Mouse (Mus musculus) MEL (cell line): ENCODE results near the gene Grik4. TPM values are rescaled to one million over a fixed set of nuclear protein-coding genes. Genes with fewer than 3 reads are reported as not detected.

Source experiments
- DNase-seq: peaks from one replicate; pipeline ENCODE4 v3.0.0; 2011; ENCODE audit warnings: low read depth, low spot score
- H3K27ac ChIP-seq: 2 replicates; pipeline ENCODE4 v1.5.1; 2012; ENCODE audit warnings: low read depth, mild to moderate bottlenecking, control low read depth, low read length, moderate library complexity; ENCODE audit not compliant: control insufficient read depth
- H3K27me3 ChIP-seq, 2 experiments: fragments of 150-350 bp in 1 of 2; sonication (generic) in 1 of 2; 2 replicates each; pipeline ENCODE4 v1.6.1; 2012; ENCODE audit warnings: low read length in 2 of 2, mild to moderate bottlenecking in 2 of 2, improper control_type of control experiment in 1 of 2, moderate library complexity in 1 of 2; ENCODE audit not compliant: insufficient read depth in 2 of 2, control insufficient read depth in 1 of 2
- H3K36me3 ChIP-seq, 2 experiments: 2 replicates each; pipeline ENCODE4 v1.6.1; 2012 to 2014; ENCODE audit warnings: low read length in 2 of 2, improper control_type of control experiment in 1 of 2, inconsistent platforms in 1 of 2, mild to moderate bottlenecking in 1 of 2; ENCODE audit not compliant: insufficient read depth in 2 of 2, control insufficient read depth in 1 of 2
- H3K4me1 ChIP-seq, 2 experiments: fragments of 150-350 bp in 1 of 2; sonication (generic) in 1 of 2; 2 replicates each; pipeline ENCODE4 v1.6.1; 2012; ENCODE audit warnings: low read length in 2 of 2, improper control_type of control experiment in 1 of 2, mild to moderate bottlenecking in 1 of 2; ENCODE audit not compliant: insufficient read depth in 2 of 2, control insufficient read depth in 1 of 2
- H3K4me3 ChIP-seq, 2 experiments: fragments of 150-350 bp in 1 of 2; sonication (generic) in 1 of 2; 2 replicates each; pipeline ENCODE4 v1.5.1; 2012; ENCODE audit warnings: low read depth in 2 of 2, low read length in 2 of 2, mild to moderate bottlenecking in 2 of 2, moderate library complexity in 2 of 2, control low read depth in 1 of 2, improper control_type of control experiment in 1 of 2; ENCODE audit not compliant: control insufficient read depth in 1 of 2, insufficient read depth in 1 of 2
- H3K79me2 ChIP-seq: 2 replicates; pipeline ENCODE4 v1.6.1; 2012; ENCODE audit warnings: mild to moderate bottlenecking, low read length, moderate library complexity; ENCODE audit not compliant: control insufficient read depth, poor library complexity, insufficient read depth
- H3K9ac ChIP-seq: 2 replicates; pipeline ENCODE4 v1.6.1; 2012; ENCODE audit warnings: low read depth, mild to moderate bottlenecking, control low read depth, low read length, moderate library complexity; ENCODE audit not compliant: control insufficient read depth, poor library complexity, severe bottlenecking
- H3K9me3 ChIP-seq: fragments of 150-350 bp; sonication (generic); replicated peaks from 2 replicates; pipeline ENCODE4 v1.6.1; 2012; ENCODE audit warnings: mild to moderate bottlenecking, low read length, improper control_type of control experiment, moderate library complexity; ENCODE audit not compliant: insufficient read depth
- BHLHE40 ChIP-seq: IDR thresholded peaks from 2 replicates; pipeline ENCODE4 v1.6.1; 2012; ENCODE audit warnings: low read depth, mild to moderate bottlenecking, inconsistent platforms, low read length, improper control_type of control experiment, borderline replicate concordance
- CHD1 ChIP-seq: IDR thresholded peaks from 2 replicates; pipeline ENCODE4 v1.6.1; 2012; ENCODE audit warnings: low read depth, mild to moderate bottlenecking, inconsistent platforms, low read length, improper control_type of control experiment
- CTCF ChIP-seq, 3 experiments: IDR thresholded peaks in 2 of 3; conservative IDR thresholded peaks in 1 of 3; 2 replicates each; pipeline ENCODE4 v1.5.1; 2011 to 2012; ENCODE audit warnings: low read length in 3 of 3, low read depth in 2 of 3, mild to moderate bottlenecking in 2 of 3, improper control_type of control experiment in 1 of 3, inconsistent platforms in 1 of 3, mixed read lengths in 1 of 3, moderate library complexity in 1 of 3; ENCODE audit not compliant: control insufficient read depth in 1 of 3, insufficient read depth in 1 of 3, poor library complexity in 1 of 3, severe bottlenecking in 1 of 3
- EP300 ChIP-seq, 2 experiments: IDR thresholded peaks; 2 replicates each; pipeline ENCODE4 v1.6.1; 2011; ENCODE audit warnings: improper control_type of control experiment in 2 of 2, low read length in 2 of 2, low read depth in 1 of 2, mild to moderate bottlenecking in 1 of 2
- ETS1 ChIP-seq: IDR thresholded peaks from 2 replicates; pipeline ENCODE4 v1.6.1; 2012; ENCODE audit warnings: low read depth, mild to moderate bottlenecking, inconsistent platforms, low read length, improper control_type of control experiment, moderate library complexity
- GATA1 ChIP-seq: IDR thresholded peaks from 2 replicates; pipeline ENCODE4 v1.6.1; 2011; ENCODE audit warnings: low read depth, low read length, improper control_type of control experiment
- HCFC1 ChIP-seq: IDR thresholded peaks from 2 replicates; pipeline ENCODE4 v1.6.1; 2012; ENCODE audit warnings: low read depth, mild to moderate bottlenecking, inconsistent platforms, low read length, improper control_type of control experiment, moderate library complexity
- JUND ChIP-seq: IDR thresholded peaks from 2 replicates; pipeline ENCODE4 v1.6.1; 2011; ENCODE audit warnings: low read depth, mild to moderate bottlenecking, improper control_type of control experiment, low read length
- KAT2A ChIP-seq: conservative IDR thresholded peaks from 2 replicates; pipeline ENCODE4 v1.6.1; 2012; ENCODE audit warnings: low read depth, low read length, improper control_type of control experiment, inconsistent platforms
- MAX ChIP-seq: IDR thresholded peaks from 2 replicates; pipeline ENCODE4 v1.6.1; 2011; ENCODE audit warnings: low read length, improper control_type of control experiment
- MAZ ChIP-seq: IDR thresholded peaks from 2 replicates; pipeline ENCODE4 v1.6.1; 2012; ENCODE audit warnings: low read depth, mild to moderate bottlenecking, inconsistent platforms, low read length, improper control_type of control experiment
- MEF2A ChIP-seq: IDR thresholded peaks from 2 replicates; pipeline ENCODE4 v1.6.1; 2014; ENCODE audit warnings: low read depth, mild to moderate bottlenecking, inconsistent platforms, low read length, improper control_type of control experiment; ENCODE audit not compliant: poor library complexity, insufficient replicate concordance, severe bottlenecking; ENCODE audit errors: extremely low read depth
- MXI1 ChIP-seq: IDR thresholded peaks from 2 replicates; pipeline ENCODE4 v1.6.1; 2011; ENCODE audit warnings: mild to moderate bottlenecking, low read depth, low read length, improper control_type of control experiment
- MYB ChIP-seq: IDR thresholded peaks from 2 replicates; pipeline ENCODE4 v1.6.1; 2011; ENCODE audit warnings: mild to moderate bottlenecking, low read depth, low read length, improper control_type of control experiment
- NRF1 ChIP-seq: IDR thresholded peaks from 2 replicates; pipeline ENCODE4 v1.6.1; 2014; ENCODE audit warnings: low read depth, mild to moderate bottlenecking, inconsistent platforms, low read length, improper control_type of control experiment, moderate library complexity; ENCODE audit not compliant: poor library complexity, insufficient read depth, severe bottlenecking
- POLR2A ChIP-seq, 2 experiments: IDR thresholded peaks; 2 replicates each; pipeline ENCODE4 v1.6.1; 2011 to 2012; ENCODE audit warnings: low read length in 2 of 2, mild to moderate bottlenecking in 2 of 2, control low read depth in 1 of 2, improper control_type of control experiment in 1 of 2, low read depth in 1 of 2, moderate library complexity in 1 of 2; ENCODE audit not compliant: control insufficient read depth in 1 of 2, insufficient read depth in 1 of 2, poor library complexity in 1 of 2
- POLR2AphosphoS5 ChIP-seq: IDR thresholded peaks from 2 replicates; pipeline ENCODE4 v1.6.1; 2012; ENCODE audit warnings: low read depth, borderline replicate concordance, mild to moderate bottlenecking, inconsistent platforms, low read length, moderate library complexity, mixed read lengths
- RCOR1 ChIP-seq: IDR thresholded peaks from 2 replicates; pipeline ENCODE4 v1.6.1; 2012; ENCODE audit warnings: low read depth, mild to moderate bottlenecking, inconsistent platforms, low read length, improper control_type of control experiment
- SIN3A ChIP-seq: IDR thresholded peaks from 2 replicates; pipeline ENCODE4 v1.6.1; 2012; ENCODE audit warnings: low read length, improper control_type of control experiment, inconsistent platforms
- TBP ChIP-seq: IDR thresholded peaks from 2 replicates; pipeline ENCODE4 v1.8.0; 2011; ENCODE audit warnings: low read depth, low read length, improper control_type of control experiment
- TCF12 ChIP-seq: IDR thresholded peaks from 2 replicates; pipeline ENCODE4 v1.6.1; 2014; ENCODE audit warnings: low read depth, mild to moderate bottlenecking, inconsistent platforms, low read length, improper control_type of control experiment, moderate library complexity
- UBTF ChIP-seq: IDR thresholded peaks from 2 replicates; pipeline ENCODE4 v1.6.1; 2012; ENCODE audit warnings: low read depth, mild to moderate bottlenecking, inconsistent platforms, low read length, improper control_type of control experiment, moderate library complexity, borderline replicate concordance; ENCODE audit not compliant: insufficient read depth
- ZKSCAN1 ChIP-seq: IDR thresholded peaks from 2 replicates; pipeline ENCODE4 v1.6.1; 2012; ENCODE audit warnings: low read depth, mild to moderate bottlenecking, inconsistent platforms, low read length, improper control_type of control experiment, moderate library complexity
- ZMIZ1 ChIP-seq: IDR thresholded peaks from 2 replicates; pipeline ENCODE4 v1.6.1; 2012; ENCODE audit warnings: low read depth, mild to moderate bottlenecking, inconsistent platforms, low read length, improper control_type of control experiment, moderate library complexity
- ZNF384 ChIP-seq: IDR thresholded peaks from 2 replicates; pipeline ENCODE4 v1.6.1; 2012; ENCODE audit warnings: low read depth, mild to moderate bottlenecking, inconsistent platforms, low read length, improper control_type of control experiment
- polyA plus RNA-seq, 2 experiments: library from polyadenylated mRNA; stranded (reverse) in 1 of 2; unstranded in 1 of 2; fragments of >175 nt in 1 of 2; fragments of >200 nt in 1 of 2; gene quantifications; 2 replicates each; pipeline versions ENCODE4 v1.2.1 to v1.2.4; 2012; ENCODE audit warnings: low replicate concordance in 2 of 2, low read depth in 1 of 2; ENCODE audit not compliant: insufficient read length in 2 of 2, insufficient read depth in 1 of 2, missing spikeins in 1 of 2
- total RNA-seq: library from RNA; depleted of rRNA; stranded (reverse); fragments of 300-350 nt; gene quantifications from 2 replicates; pipeline ENCODE4 v1.2.3, GENCODE M21; 2012

Gene Grik4
- total and polyA plus RNA-seq, 3 experiments: 0.17 TPM; not detected in 2

DNA sequence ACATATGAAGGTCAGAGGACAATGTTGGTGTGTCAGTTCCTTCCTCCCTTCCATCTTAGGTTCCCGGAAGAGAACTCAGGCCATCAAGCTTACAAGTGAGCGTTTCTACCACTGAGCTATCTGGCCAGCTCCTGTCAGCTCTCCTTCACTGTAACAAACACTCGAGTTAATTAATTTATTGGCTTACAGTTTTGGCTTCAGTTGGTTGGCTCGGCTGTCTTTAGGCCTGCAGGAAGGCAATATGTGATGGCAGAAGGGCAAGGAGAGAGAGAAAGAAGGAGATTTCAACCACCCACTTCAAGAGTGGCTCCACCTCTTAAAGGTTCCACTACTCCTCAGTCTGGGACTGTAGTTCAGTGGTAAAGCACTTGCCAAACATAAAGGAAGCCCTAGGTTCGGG, 209.2 kb downstream of the Grik4 start:
- no peaks in the 10 kb centered on the region for H3K27me3 ChIP-seq
- H3K36me3 ChIP-seq: no peaks in the 10 kb centered on the region

DNA sequence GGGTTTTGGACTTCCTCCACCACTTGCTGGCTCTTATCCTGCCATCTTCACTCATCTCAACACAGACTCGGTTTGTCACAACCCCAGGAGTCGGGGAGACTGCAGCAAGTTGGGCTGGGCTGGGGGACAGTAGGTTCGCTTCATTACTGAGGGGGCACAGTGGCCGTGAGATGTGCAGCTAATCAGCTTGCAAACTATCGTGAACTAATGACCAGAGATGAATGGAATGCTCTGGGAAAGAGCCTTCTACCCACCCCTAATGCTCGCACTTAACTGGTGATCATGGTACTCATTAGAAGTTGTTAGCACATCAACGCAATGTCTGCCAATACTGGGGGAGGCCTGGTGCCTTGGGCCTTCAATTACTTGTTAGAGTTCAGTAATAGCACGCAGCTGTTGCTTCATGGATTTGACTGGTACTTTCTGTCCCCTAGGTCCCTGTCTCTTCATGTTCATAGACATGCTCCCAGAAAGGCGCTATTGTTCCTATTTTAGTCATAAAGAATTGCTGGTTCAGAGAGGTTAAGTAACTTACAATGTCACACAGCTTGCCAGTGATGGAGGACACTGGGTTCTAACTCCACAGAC, 211.5 kb downstream of the Grik4 start:
- Histone ChIP-seq H3K4me1 (no peaks in the 10 kb centered on the region), H3K36me3 (no peaks in the 10 kb centered on the region), H3K9ac (no peak overlapping the region), H3K27me3 (no peaks in the 10 kb centered on the region), H3K9me3 (no peaks in the 10 kb centered on the region), H3K4me3 (no peak overlapping the region), H3K79me2 (no peaks in the 10 kb centered on the region), H3K27ac (no peak overlapping the region)
- no peak for DNase-seq
- TF ChIP-seq ZNF384: no peak
- no peak for TF ChIP-seq CTCF (IDR thresholded peaks at IDR 0.05 in 2 of 3, conservative IDR thresholded peaks at IDR 0.05 in 1 of 3; ENCODE audit: control insufficient read depth in 1 of 3, insufficient read depth in 1 of 3, low read depth in 2 of 3, low read length in 3 of 3, poor library complexity in 1 of 3, severe bottlenecking in 1 of 3)
- no peak for TF ChIP-seq KAT2A
- no peak for TF ChIP-seq MXI1
- no peak for TF ChIP-seq MYB
- no peak for TF ChIP-seq POLR2A (IDR thresholded peaks at IDR 0.05; ENCODE audit: control insufficient read depth in 1 of 2, insufficient read depth in 1 of 2, low read depth in 1 of 2, low read length in 2 of 2, poor library complexity in 1 of 2)
- no peak for TF ChIP-seq TBP
- TF ChIP-seq NRF1: no peak
- TF ChIP-seq HCFC1: no peak

More for the DNA sequence above, 209.2 kb downstream of the Grik4 start:
- DNase-seq: no peak
- Histone ChIP-seq H3K4me3 (no peak overlapping the region), H3K79me2 (no peaks in the 10 kb centered on the region), H3K4me1 (no peaks in the 10 kb centered on the region), H3K9ac (no peak overlapping the region), H3K27ac (no peak overlapping the region), H3K9me3 (no peaks in the 10 kb centered on the region)
- no peak for TF ChIP-seq POLR2A (IDR thresholded peaks at IDR 0.05; ENCODE audit: control insufficient read depth in 1 of 2, insufficient read depth in 1 of 2, low read depth in 1 of 2, low read length in 2 of 2, poor library complexity in 1 of 2)
- TF ChIP-seq MEF2A: no peak
- TF ChIP-seq ZKSCAN1: no peak
- no peak for TF ChIP-seq TCF12
- no peak for TF ChIP-seq ETS1
- no peak for TF ChIP-seq ZMIZ1
- TF ChIP-seq POLR2AphosphoS5: no peak
- no peak for TF ChIP-seq TBP
- TF ChIP-seq UBTF: no peak
- TF ChIP-seq MAX: no peak
- no peak for TF ChIP-seq BHLHE40
- TF ChIP-seq CHD1: no peak
- no peak for TF ChIP-seq GATA1
- no peak for TF ChIP-seq MAZ
- no peak for TF ChIP-seq EP300 (IDR thresholded peaks at IDR 0.05; ENCODE audit: low read depth in 1 of 2, low read length in 2 of 2)
- TF ChIP-seq JUND: no peak
- TF ChIP-seq SIN3A: no peak
- TF ChIP-seq RCOR1: no peak
- TF ChIP-seq CTCF (IDR thresholded peaks at IDR 0.05 in 2 of 3, conservative IDR thresholded peaks at IDR 0.05 in 1 of 3; ENCODE audit: control insufficient read depth in 1 of 3, insufficient read depth in 1 of 3, low read depth in 2 of 3, low read length in 3 of 3, poor library complexity in 1 of 3, severe bottlenecking in 1 of 3): no peak
- TF ChIP-seq HCFC1: no peak
- TF ChIP-seq, all 39 proteins: peak for 0
